10 mouse cellular contexts compared by ENCODE assay signal in the genomic region with DNA sequence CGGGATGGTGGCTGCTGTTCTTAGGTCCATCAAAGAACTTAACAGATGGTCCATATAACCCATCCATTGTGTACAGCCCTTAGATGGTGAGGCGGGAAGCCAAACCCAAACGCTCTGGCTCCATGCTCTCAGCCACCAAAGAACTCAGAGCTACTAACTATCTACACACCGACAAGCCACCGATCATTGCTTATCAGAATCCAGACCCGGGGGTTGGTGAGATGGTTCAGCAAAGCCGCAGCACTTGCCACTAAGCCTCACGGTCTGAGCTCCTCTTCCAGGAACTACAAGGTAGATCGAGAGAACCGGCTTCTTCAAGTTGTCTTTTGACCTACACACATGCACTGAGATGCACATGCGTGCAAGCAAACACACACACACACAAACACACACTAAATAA.
"Had no signal": no experiment of that assay in that cellular context is flagged by ENCODE, and none has a peak within 500 bp of the region (broad histone marks: within the 10 kb centered on the region; RNA-seq: fewer than 3 reads in every experiment).

No protein-coding gene starts in this region.

- H3K9ac ChIP-seq: midbrain, embryonic 15.5 days; neural tube, embryonic 12.5 days had no signal

- H3K4me3 ChIP-seq: layer of hippocampus, adult 2 months; limb, embryonic 10.5 days; midbrain, embryonic 15.5 days; neural tube, embryonic 12.5 days had no signal

- DNase-seq: kidney, adult 11 months; lung, adult 2 months; lung, postnatal 36 days; thymus, postnatal 4 days had no signal

- H3K36me3 ChIP-seq: limb, embryonic 10.5 days; midbrain, embryonic 15.5 days; neural tube, embryonic 12.5 days had no signal

- H3K27me3 ChIP-seq: midbrain, embryonic 15.5 days; neural tube, embryonic 12.5 days had no signal

- H3K27ac ChIP-seq: layer of hippocampus, adult 2 months; limb, embryonic 10.5 days; midbrain, embryonic 15.5 days; neural tube, embryonic 12.5 days; stomach, postnatal 0 days had no signal

- ATAC-seq: lung, postnatal 0 days; midbrain, embryonic 15.5 days had no signal

- H3K4me2 ChIP-seq: midbrain, embryonic 15.5 days; neural tube, embryonic 12.5 days had no signal

- H3K9me3 ChIP-seq: limb, embryonic 10.5 days; midbrain, embryonic 15.5 days; neural tube, embryonic 12.5 days had no signal
